Mouse (Mus musculus): ENCODE measurements around the gene Dcaf12. TPM values are rescaled to one million over a fixed set of nuclear protein-coding genes. Genes with fewer than 3 reads are reported as not detected.

Gene Dcaf12
- 54.2 and 55.0 TPM in 2 replicates for polyA plus RNA-seq (2015; fragmentation: Nextera tagmentation; extraction: Ambion mirVana)

GRCm38 (mm10) chr4:41314141-41315129 lies at the start of gene Dcaf12:
TSS of gene Dcaf12 (minus strand) at chr4:41314889.
- H3K4me3 ChIP-seq (ENCODE audit: low read length): peak within 1 kb of the TSS; percentile 89
- H3K4me2 ChIP-seq (ENCODE audit: low read depth, low read length): peak within 1 kb of the TSS; percentile 79
- WGBS: under 1% methylated on average over 70 of the region's 70 CpGs
- peaks cover 20% of the 10 kb centered on the region for H3K4me1 ChIP-seq (ENCODE audit: control insufficient read depth, insufficient read depth, low read length)
- peaks cover 23% of the 10 kb centered on the region for H3K36me3 ChIP-seq (ENCODE audit: control insufficient read depth, insufficient read depth)
- no peaks in the 10 kb centered on the region for H3K9me3 ChIP-seq (replicated peaks; ENCODE audit: control insufficient read depth, low read length)
- H3K9ac ChIP-seq (ENCODE audit: low read length): peak within 1 kb of the TSS; percentile 89
- ATAC-seq (replicated peaks; ENCODE audit: extremely low read depth, insufficient read depth, low FRiP score): peak; percentile 97
- H3K27me3 ChIP-seq (ENCODE audit: control insufficient read depth, insufficient read depth, low read length): no peaks in the 10 kb centered on the region
- peak within 1 kb of the TSS; percentile 96 for H3K27ac ChIP-seq (ENCODE audit: low read length)

GRCm38 (mm10) chr4:41361059-41361458 lies 46.4 kb upstream of the Dcaf12 start:
- Histone ChIP-seq H3K4me3 (ENCODE audit: low read length) (no peak overlapping the region), H3K9ac (ENCODE audit: low read length) (no peak overlapping the region), H3K27ac (ENCODE audit: low read length) (no peak overlapping the region), H3K4me1 (ENCODE audit: control insufficient read depth, insufficient read depth, low read length) (no peaks in the 10 kb centered on the region), H3K9me3 (replicated peaks; ENCODE audit: control insufficient read depth, low read length) (no peaks in the 10 kb centered on the region), H3K27me3 (ENCODE audit: control insufficient read depth, insufficient read depth, low read length) (no peaks in the 10 kb centered on the region), H3K36me3 (ENCODE audit: control insufficient read depth, insufficient read depth) (peaks cover 3% of the 10 kb centered on the region; the same call in 1 of the 2 replicates), H3K4me2 (ENCODE audit: low read depth, low read length) (no peak overlapping the region)
- ATAC-seq (replicated peaks; ENCODE audit: extremely low read depth, insufficient read depth, low FRiP score): no peak
- WGBS: 94% methylated on average over 3 of the region's 3 CpGs

- H3K4me1 ChIP-seq (ENCODE audit: control insufficient read depth, insufficient read depth, low read length): no peaks in the 10 kb centered on the region
- ATAC-seq (replicated peaks; ENCODE audit: extremely low read depth, insufficient read depth, low FRiP score): no peak
- H3K4me3 ChIP-seq (ENCODE audit: low read length): no peak overlapping the region
- H3K27me3 ChIP-seq (ENCODE audit: control insufficient read depth, insufficient read depth, low read length): no peaks in the 10 kb centered on the region
- H3K4me2 ChIP-seq (ENCODE audit: low read depth, low read length): no peak overlapping the region
- H3K9ac ChIP-seq (ENCODE audit: low read length): no peak overlapping the region
- 81% methylated on average over 7 of the region's 7 CpGs for WGBS
- no peaks in the 10 kb centered on the region for H3K9me3 ChIP-seq (replicated peaks; ENCODE audit: control insufficient read depth, low read length)
- no peak overlapping the region for H3K27ac ChIP-seq (ENCODE audit: low read length)
- H3K36me3 ChIP-seq (ENCODE audit: control insufficient read depth, insufficient read depth): peaks cover 8% of the 10 kb centered on the region
Observed at GRCm38 (mm10) chr4:41359358-41359757, 44.7 kb upstream of the Dcaf12 start.

GRCm38 (mm10) chr4:41358669-41359068 lies 44.0 kb upstream of the Dcaf12 start:
- Histone ChIP-seq H3K27me3 (ENCODE audit: control insufficient read depth, insufficient read depth, low read length) (no peaks in the 10 kb centered on the region), H3K4me3 (ENCODE audit: low read length) (no peak overlapping the region), H3K27ac (ENCODE audit: low read length) (no peak overlapping the region), H3K9me3 (replicated peaks; ENCODE audit: control insufficient read depth, low read length) (no peaks in the 10 kb centered on the region), H3K36me3 (ENCODE audit: control insufficient read depth, insufficient read depth) (peaks cover 8% of the 10 kb centered on the region), H3K4me2 (ENCODE audit: low read depth, low read length) (no peak overlapping the region), H3K9ac (ENCODE audit: low read length) (no peak overlapping the region), H3K4me1 (ENCODE audit: control insufficient read depth, insufficient read depth, low read length) (no peaks in the 10 kb centered on the region)
- 88% methylated on average over 2 of the region's 2 CpGs for WGBS
- ATAC-seq (replicated peaks; ENCODE audit: extremely low read depth, insufficient read depth, low FRiP score): no peak

GRCm38 (mm10) chr4:41357154-41357553 lies 42.5 kb upstream of the Dcaf12 start:
- 84% methylated on average over 2 of the region's 2 CpGs for WGBS
- no peaks in the 10 kb centered on the region for H3K27me3 ChIP-seq (ENCODE audit: control insufficient read depth, insufficient read depth, low read length)
- H3K9me3 ChIP-seq (replicated peaks; ENCODE audit: control insufficient read depth, low read length): no peaks in the 10 kb centered on the region
- no peak overlapping the region for H3K4me2 ChIP-seq (ENCODE audit: low read depth, low read length)
- no peaks in the 10 kb centered on the region for H3K4me1 ChIP-seq (ENCODE audit: control insufficient read depth, insufficient read depth, low read length)
- peaks cover 13% of the 10 kb centered on the region for H3K36me3 ChIP-seq (ENCODE audit: control insufficient read depth, insufficient read depth)
- H3K9ac ChIP-seq (ENCODE audit: low read length): no peak overlapping the region
- no peak overlapping the region for H3K4me3 ChIP-seq (ENCODE audit: low read length)
- ATAC-seq (replicated peaks; ENCODE audit: extremely low read depth, insufficient read depth, low FRiP score): no peak
- H3K27ac ChIP-seq (ENCODE audit: low read length): no peak overlapping the region

GRCm38 (mm10) chr4:41353265-41353664 lies 38.6 kb upstream of the Dcaf12 start:
- Histone ChIP-seq H3K36me3 (ENCODE audit: control insufficient read depth, insufficient read depth) (peaks cover 10% of the 10 kb centered on the region), H3K27ac (ENCODE audit: low read length) (no peak overlapping the region), H3K4me1 (ENCODE audit: control insufficient read depth, insufficient read depth, low read length) (peaks cover 5% of the 10 kb centered on the region), H3K4me3 (ENCODE audit: low read length) (no peak overlapping the region), H3K27me3 (ENCODE audit: control insufficient read depth, insufficient read depth, low read length) (no peaks in the 10 kb centered on the region), H3K4me2 (ENCODE audit: low read depth, low read length) (no peak overlapping the region), H3K9ac (ENCODE audit: low read length) (no peak overlapping the region), H3K9me3 (replicated peaks; ENCODE audit: control insufficient read depth, low read length) (no peaks in the 10 kb centered on the region)
- WGBS: 75% methylated on average over 1 of the region's 1 CpGs
- no peak for ATAC-seq (replicated peaks; ENCODE audit: extremely low read depth, insufficient read depth, low FRiP score)

- no peak overlapping the region for H3K27ac ChIP-seq (ENCODE audit: low read length)
- no peak overlapping the region for H3K4me3 ChIP-seq (ENCODE audit: low read length)
- H3K4me1 ChIP-seq (ENCODE audit: control insufficient read depth, insufficient read depth, low read length): peaks cover 10% of the 10 kb centered on the region
- H3K4me2 ChIP-seq (ENCODE audit: low read depth, low read length): no peak overlapping the region
- no peaks in the 10 kb centered on the region for H3K9me3 ChIP-seq (replicated peaks; ENCODE audit: control insufficient read depth, low read length)
- 82% methylated on average over 4 of the region's 4 CpGs for WGBS
- H3K9ac ChIP-seq (ENCODE audit: low read length): no peak overlapping the region
- ATAC-seq (replicated peaks; ENCODE audit: extremely low read depth, insufficient read depth, low FRiP score): no peak
- no peaks in the 10 kb centered on the region for H3K27me3 ChIP-seq (ENCODE audit: control insufficient read depth, insufficient read depth, low read length)
- peaks cover 10% of the 10 kb centered on the region for H3K36me3 ChIP-seq (ENCODE audit: control insufficient read depth, insufficient read depth)
Observed at GRCm38 (mm10) chr4:41352758-41353157, 38.1 kb upstream of the Dcaf12 start.

- H3K27ac ChIP-seq (ENCODE audit: low read length): peak overlapping the region; percentile 92
- peak; percentile 53 for ATAC-seq (replicated peaks; ENCODE audit: extremely low read depth, insufficient read depth, low FRiP score)
- H3K4me2 ChIP-seq (ENCODE audit: low read depth, low read length): peak overlapping the region; percentile 73
- under 1% methylated on average over 28 of the region's 28 CpGs for WGBS
- H3K4me3 ChIP-seq (ENCODE audit: low read length): peak overlapping the region; percentile 75
- no peaks in the 10 kb centered on the region for H3K27me3 ChIP-seq (ENCODE audit: control insufficient read depth, insufficient read depth, low read length)
- H3K36me3 ChIP-seq (ENCODE audit: control insufficient read depth, insufficient read depth): peaks cover 6% of the 10 kb centered on the region; the same call in 1 of the 2 replicates
- H3K9ac ChIP-seq (ENCODE audit: low read length): peak overlapping the region; percentile 82
- peaks cover 10% of the 10 kb centered on the region for H3K4me1 ChIP-seq (ENCODE audit: control insufficient read depth, insufficient read depth, low read length)
- H3K9me3 ChIP-seq (replicated peaks; ENCODE audit: control insufficient read depth, low read length): no peaks in the 10 kb centered on the region
Observed at GRCm38 (mm10) chr4:41349199-41349591, 34.5 kb upstream of the Dcaf12 start.

- peak within 1 kb of the TSS; percentile 92 for H3K27ac ChIP-seq (ENCODE audit: low read length)
- H3K9me3 ChIP-seq (replicated peaks; ENCODE audit: control insufficient read depth, low read length): no peaks in the 10 kb centered on the region
- H3K4me1 ChIP-seq (ENCODE audit: control insufficient read depth, insufficient read depth, low read length): peaks cover 10% of the 10 kb centered on the region
- ATAC-seq (replicated peaks; ENCODE audit: extremely low read depth, insufficient read depth, low FRiP score): peak; percentile 97
- under 1% methylated on average over 31 of the region's 31 CpGs for WGBS
- H3K27me3 ChIP-seq (ENCODE audit: control insufficient read depth, insufficient read depth, low read length): no peaks in the 10 kb centered on the region
- H3K9ac ChIP-seq (ENCODE audit: low read length): peak within 1 kb of the TSS; percentile 82
- H3K36me3 ChIP-seq (ENCODE audit: control insufficient read depth, insufficient read depth): peaks cover 6% of the 10 kb centered on the region; the same call in 1 of the 2 replicates
- H3K4me2 ChIP-seq (ENCODE audit: low read depth, low read length): peak within 1 kb of the TSS; percentile 73
- H3K4me3 ChIP-seq (ENCODE audit: low read length): peak within 1 kb of the TSS; percentile 75
Observed at GRCm38 (mm10) chr4:41348584-41349198, 34.0 kb upstream of the Dcaf12 start, which contains the start of gene Ubap1. TSS of gene Ubap1 (plus strand) at chr4:41348996.
